Mouse (Mus musculus): ENCODE data around the gene Myrfl.

- TF ChIP-seq CTCF (IDR thresholded peaks at IDR 0.05; ENCODE audit: low read depth, low read length) = no peak
- TF ChIP-seq POLR2A (IDR thresholded peaks at IDR 0.05; ENCODE audit: borderline replicate concordance, low read depth, low read length) = no peak
These were observed 136.9 kb downstream of the Myrfl start for GRCm38 (mm10) chr10:116759816-116760215.

All from bone marrow macrophage, adult 2 months (primary cell).